Mouse (Mus musculus): Measurements from ENCODE around the gene Tns2. TPM values are rescaled to one million over a fixed set of nuclear protein-coding genes. Genes with fewer than 3 reads are reported as not detected.
A peak's percentile ranks its signal among the peaks of the same experiment; 100 is the strongest.

The Tns2 gene
- total RNA-seq (2021) (100 to 1,000 TPM; 114 to 130 TPM), polyA plus RNA-seq (2012; rRNA removed) (157 and 184 TPM in 2 replicates)
- long read RNA-seq, full-length matches to known transcripts = 15 of 50 reads
- long read RNA-seq, partial matches to known transcripts = 21 of 50 reads
- long read RNA-seq, other reads (novel, unspliced or antisense) = 14 of 50 reads

- DNase-seq = peak; percentile 90 to 92
- Histone ChIP-seq H3K27ac (peak within 1 kb of the TSS; percentile 99), H3K9ac (ENCODE audit: low read depth, low read length) (peak within 1 kb of the TSS; percentile 88), H3K36me3 (ENCODE audit: control insufficient read depth, insufficient read depth, low read length) (peaks cover 6% of the 10 kb centered on the region), H3K27me3 (ENCODE audit: control insufficient read depth, insufficient read depth, low read length) (no peaks in the 10 kb centered on the region), H3K79me2 (replicated peaks; ENCODE audit: control insufficient read depth, insufficient read depth, low read length) (no peaks in the 10 kb centered on the region), H3K4me1 (ENCODE audit: control insufficient read depth, insufficient read depth, low read length) (peaks cover 24% of the 10 kb centered on the region), H3K4me3 (peak within 1 kb of the TSS; percentile 85)
- under 1% methylated on average over 60 of the region's 82 CpGs for WGBS
- TF ChIP-seq CTCF (IDR thresholded peaks at IDR 0.05) (peak; percentile 84), POLR2A (IDR thresholded peaks at IDR 0.05; ENCODE audit: insufficient read depth, low read depth, low read length) (peak; percentile 81), EP300 (IDR thresholded peaks at IDR 0.05; ENCODE audit: insufficient read depth, low read depth, low read length) (0 out of 2 replicates have a peak, but pooled peaks have one; percentile 52)
- intact Hi-C loops (cut with DNase I) = loop anchor here (10.0 kb wide), 1 partner anchor 304 kb away; the partner anchor contains the start of gene Sp1
Measured at GRCm38 (mm10) chr15:102100161-102100981, at the start of gene Tns2. Gene Tns2, plus strand, starts transcription at chr15:102100413.

GRCm38 (mm10) chr15:102051920-102052683 is 48.1 kb upstream of the Tns2 start:
- Histone ChIP-seq H3K27me3 (ENCODE audit: control insufficient read depth, insufficient read depth, low read length) (0 out of 2 replicates have a peak, but pooled peaks cover 1% of the 10 kb centered on the region), H3K36me3 (ENCODE audit: control insufficient read depth, insufficient read depth, low read length) (no peaks in the 10 kb centered on the region), H3K9ac (ENCODE audit: low read depth, low read length) (peak overlapping the region; percentile 80), H3K79me2 (replicated peaks; ENCODE audit: control insufficient read depth, insufficient read depth, low read length) (no peaks in the 10 kb centered on the region), H3K4me3 (peak overlapping the region; percentile 34; the same call in 1 of the 2 replicates), H3K27ac (no peak overlapping the region), H3K4me1 (ENCODE audit: control insufficient read depth, insufficient read depth, low read length) (no peaks in the 10 kb centered on the region)
- 1% methylated on average over 29 of the region's 33 CpGs for WGBS
- DNase-seq = peak; percentile 45 to 49
- intact Hi-C loops (cut with DNase I) = no loop called here
- TF ChIP-seq POLR2A (IDR thresholded peaks at IDR 0.05; ENCODE audit: insufficient read depth, low read depth, low read length) (no peak), CTCF (IDR thresholded peaks at IDR 0.05) (0 out of 2 replicates have a peak, but pooled peaks have one; percentile 20)

- H3K36me3 ChIP-seq (ENCODE audit: control insufficient read depth, insufficient read depth, low read length) = no peaks in the 10 kb centered on the region
- H3K79me2 ChIP-seq (replicated peaks; ENCODE audit: control insufficient read depth, insufficient read depth, low read length) = no peaks in the 10 kb centered on the region
- no peak overlapping the region for H3K27ac ChIP-seq
- no peak overlapping the region for H3K9ac ChIP-seq (ENCODE audit: low read depth, low read length)
- WGBS = 69% methylated on average over 15 of the region's 15 CpGs
- H3K4me1 ChIP-seq (ENCODE audit: control insufficient read depth, insufficient read depth, low read length) = no peaks in the 10 kb centered on the region
- intact Hi-C loops (cut with DNase I) = no loop called here
- no peak overlapping the region for H3K4me3 ChIP-seq
- DNase-seq = peak; percentile 29 to 49
- TF ChIP-seq POLR2A (IDR thresholded peaks at IDR 0.05; ENCODE audit: insufficient read depth, low read depth, low read length) (no peak), CTCF (IDR thresholded peaks at IDR 0.05) (no peak), EP300 (IDR thresholded peaks at IDR 0.05; ENCODE audit: insufficient read depth, low read depth, low read length) (no peak)
- H3K27me3 ChIP-seq (ENCODE audit: control insufficient read depth, insufficient read depth, low read length) = 0 out of 2 replicates have a peak, but pooled peaks cover 1% of the 10 kb centered on the region
Measured at GRCm38 (mm10) chr15:102056495-102057174, 43.6 kb upstream of the Tns2 start.

GRCm38 (mm10) chr15:102065661-102066325 is 34.4 kb upstream of the Tns2 start:
- Histone ChIP-seq H3K79me2 (replicated peaks; ENCODE audit: control insufficient read depth, insufficient read depth, low read length) (no peaks in the 10 kb centered on the region), H3K36me3 (ENCODE audit: control insufficient read depth, insufficient read depth, low read length) (no peaks in the 10 kb centered on the region), H3K27ac (no peak overlapping the region), H3K4me1 (ENCODE audit: control insufficient read depth, insufficient read depth, low read length) (no peaks in the 10 kb centered on the region), H3K27me3 (ENCODE audit: control insufficient read depth, insufficient read depth, low read length) (no peaks in the 10 kb centered on the region), H3K4me3 (no peak overlapping the region), H3K9ac (ENCODE audit: low read depth, low read length) (no peak overlapping the region)
- peak; percentile 90 to 91 for DNase-seq
- 3% methylated on average over 20 of the region's 20 CpGs for WGBS
- TF ChIP-seq POLR2A (IDR thresholded peaks at IDR 0.05; ENCODE audit: insufficient read depth, low read depth, low read length) (no peak), EP300 (IDR thresholded peaks at IDR 0.05; ENCODE audit: insufficient read depth, low read depth, low read length) (peak; percentile 95; the same call in 1 of the 2 replicates)
- intact Hi-C loops (cut with DNase I) = loop anchor here (1.0 to 5.0 kb wide), 4 partner anchors 77 to 728 kb away; no protein-coding TSS in a partner anchor
